Mouse (Mus musculus) embryonic facial prominence, embryonic 11.5 days (tissue): ENCODE data around the gene Gm10260. TPM values are rescaled to one million over a fixed set of nuclear protein-coding genes. Genes with fewer than 3 reads are reported as not detected.

ENCODE experiments used
- ATAC-seq: fragments of 200-750 bp; cut with Nextera tagmentation; replicated peaks from 2 replicates; pipeline ENCODE4 v1.8.0; 2017; ENCODE audit warnings: low read depth; ENCODE audit not compliant: insufficient number of reproducible peaks, low FRiP score, low TSS enrichment
- DNase-seq: peaks from one replicate; pipeline ENCODE4 v3.0.0-alpha.2; 2015; ENCODE audit warnings: low spot score
- H3K27ac ChIP-seq: fragments of 300-500 bp; sonication (generic); replicated peaks from 2 replicates; pipeline ENCODE4 v1.5.1; 2014; ENCODE audit warnings: mild to moderate bottlenecking, low read depth, low read length, control low read depth
- H3K27me3 ChIP-seq: fragments of 300-500 bp; sonication (generic); 2 replicates; pipeline ENCODE4 v1.6.1; 2014; ENCODE audit warnings: mild to moderate bottlenecking, low read length, moderate library complexity, mixed read lengths; ENCODE audit not compliant: control insufficient read depth, insufficient read depth
- H3K36me3 ChIP-seq: fragments of 300-500 bp; sonication (generic); replicated peaks from 2 replicates; pipeline ENCODE4 v1.6.1; 2014; ENCODE audit warnings: low read depth, mild to moderate bottlenecking, low read length, moderate library complexity, mixed read lengths; ENCODE audit not compliant: control insufficient read depth, insufficient read depth
- H3K4me1 ChIP-seq: fragments of 300-500 bp; sonication (generic); 2 replicates; pipeline ENCODE4 v1.6.1; 2014; ENCODE audit warnings: low read length, mixed read lengths; ENCODE audit not compliant: control insufficient read depth, insufficient read depth
- H3K4me2 ChIP-seq: fragments of 300-500 bp; sonication (generic); 2 replicates; pipeline ENCODE4 v1.6.1; 2014; ENCODE audit warnings: low read depth, mild to moderate bottlenecking, control low read depth, low read length, moderate library complexity
- H3K4me3 ChIP-seq: fragments of 300-500 bp; sonication (generic); 2 replicates; pipeline ENCODE4 v1.5.1; 2014; ENCODE audit warnings: low read depth, low read length, control low read depth
- H3K9ac ChIP-seq: fragments of 300-500 bp; sonication (generic); replicated peaks from 2 replicates; pipeline ENCODE4 v1.6.1; 2014; ENCODE audit warnings: mild to moderate bottlenecking, control low read depth, low read length
- H3K9me3 ChIP-seq: fragments of 300-500 bp; sonication (generic); replicated peaks from 2 replicates; pipeline ENCODE4 v1.6.1; 2016; ENCODE audit warnings: mild to moderate bottlenecking, low read length, inconsistent platforms, mixed read lengths; ENCODE audit not compliant: control insufficient read depth
- WGBS: fragments of 180-500 bp; shearing (Covaris S2); extraction: QIAGEN DNeasy Blood & Tissue Kit; methylation state at CpG from one replicate; pipeline ENCODE4 v1.1.7; 2014; 5-methylcytosine and 5-hydroxymethylcytosine counted together
- polyA plus RNA-seq: library from polyadenylated mRNA; unstranded; fragments of >200 nt; fragmentation: Nextera tagmentation; extraction: Ambion mirVana; gene quantifications from 2 replicates; pipeline ENCODE4 v1.2.1, GENCODE M21; 2014

Gene Gm10260
- polyA plus RNA-seq, 1 experiment from 2014 or later = 6.1 TPM

- ATAC-seq = peak; percentile 59; the same call in 1 of the 2 replicates
- H3K4me1 ChIP-seq = no peaks in the 10 kb centered on the region
These were observed 13.2 kb downstream of the Gm10260 start for GRCm38 (mm10) chr13:97747037-97747860.

GRCm38 (mm10) chr13:97744669-97745068 is 15.8 kb downstream of the Gm10260 start:
- H3K4me3 ChIP-seq = no peak overlapping the region
- WGBS = 85% methylated on average over 7 of the region's 7 CpGs
- no peaks in the 10 kb centered on the region for H3K36me3 ChIP-seq
- ATAC-seq (no peak), DNase-seq (no peak)
- H3K4me2 ChIP-seq = no peak overlapping the region
- no peaks in the 10 kb centered on the region for H3K9me3 ChIP-seq
- no peaks in the 10 kb centered on the region for H3K4me1 ChIP-seq
- H3K27me3 ChIP-seq = no peaks in the 10 kb centered on the region
- H3K27ac ChIP-seq = no peak overlapping the region
- no peak overlapping the region for H3K9ac ChIP-seq

More at GRCm38 (mm10) chr13:97747037-97747860, 13.2 kb downstream of the Gm10260 start:
- no peaks in the 10 kb centered on the region for H3K36me3 ChIP-seq
- 49% methylated on average over 20 of the region's 20 CpGs for WGBS
- H3K4me3 ChIP-seq = no peak overlapping the region
- no peaks in the 10 kb centered on the region for H3K27me3 ChIP-seq
- DNase-seq = peak; percentile 28
- H3K27ac ChIP-seq = no peak overlapping the region
- no peaks in the 10 kb centered on the region for H3K9me3 ChIP-seq
- H3K9ac ChIP-seq = no peak overlapping the region
- no peak overlapping the region for H3K4me2 ChIP-seq

- no peak overlapping the region for H3K4me3 ChIP-seq
- DNase-seq (no peak), ATAC-seq (no peak)
- H3K27me3 ChIP-seq = no peaks in the 10 kb centered on the region
- H3K4me2 ChIP-seq = no peak overlapping the region
- H3K9ac ChIP-seq = no peak overlapping the region
- 62% methylated on average over 2 of the region's 2 CpGs for WGBS
- no peak overlapping the region for H3K27ac ChIP-seq
- H3K36me3 ChIP-seq = no peaks in the 10 kb centered on the region
- H3K9me3 ChIP-seq = no peaks in the 10 kb centered on the region
- no peaks in the 10 kb centered on the region for H3K4me1 ChIP-seq
These were observed 16.4 kb downstream of the Gm10260 start for GRCm38 (mm10) chr13:97744036-97744435.

- no peak overlapping the region for H3K9ac ChIP-seq
- no peak overlapping the region for H3K27ac ChIP-seq
- no peak overlapping the region for H3K4me3 ChIP-seq
- H3K36me3 ChIP-seq = no peaks in the 10 kb centered on the region
- H3K4me2 ChIP-seq = no peak overlapping the region
- DNase-seq (no peak), ATAC-seq (no peak)
- 67% methylated on average over 3 of the region's 3 CpGs for WGBS
- no peaks in the 10 kb centered on the region for H3K9me3 ChIP-seq
- H3K27me3 ChIP-seq = no peaks in the 10 kb centered on the region
- no peaks in the 10 kb centered on the region for H3K4me1 ChIP-seq
These were observed 17.0 kb downstream of the Gm10260 start for GRCm38 (mm10) chr13:97743229-97743988.

GRCm38 (mm10) chr13:97735931-97736330 is 24.5 kb downstream of the Gm10260 start:
- Histone ChIP-seq H3K4me3 (no peak overlapping the region), H3K27me3 (no peaks in the 10 kb centered on the region), H3K9me3 (no peaks in the 10 kb centered on the region), H3K4me1 (no peaks in the 10 kb centered on the region), H3K9ac (no peak overlapping the region), H3K4me2 (no peak overlapping the region), H3K27ac (no peak overlapping the region), H3K36me3 (no peaks in the 10 kb centered on the region)
- 86% methylated on average over 6 of the region's 6 CpGs for WGBS
- ATAC-seq (no peak), DNase-seq (no peak)

- H3K4me1 ChIP-seq = no peaks in the 10 kb centered on the region
- no peak overlapping the region for H3K9ac ChIP-seq
- H3K4me3 ChIP-seq = no peak overlapping the region
- no peaks in the 10 kb centered on the region for H3K36me3 ChIP-seq
- no peak for ATAC-seq
- no peak for DNase-seq
- H3K27me3 ChIP-seq = no peaks in the 10 kb centered on the region
- H3K4me2 ChIP-seq = no peak overlapping the region
- H3K27ac ChIP-seq = no peak overlapping the region
- WGBS = 90% methylated on average over 3 of the region's 3 CpGs
- no peaks in the 10 kb centered on the region for H3K9me3 ChIP-seq
These were observed 25.7 kb downstream of the Gm10260 start for GRCm38 (mm10) chr13:97734760-97735159.

GRCm38 (mm10) chr13:97725160-97725825 is 35.1 kb downstream of the Gm10260 start:
- no peak overlapping the region for H3K9ac ChIP-seq
- no peaks in the 10 kb centered on the region for H3K27me3 ChIP-seq
- WGBS = 78% methylated on average over 11 of the region's 11 CpGs
- no peaks in the 10 kb centered on the region for H3K9me3 ChIP-seq
- no peaks in the 10 kb centered on the region for H3K4me1 ChIP-seq
- no peak overlapping the region for H3K27ac ChIP-seq
- ATAC-seq (no peak), DNase-seq (no peak)
- no peaks in the 10 kb centered on the region for H3K36me3 ChIP-seq
- H3K4me3 ChIP-seq = no peak overlapping the region
- no peak overlapping the region for H3K4me2 ChIP-seq
